Mouse (Mus musculus): ENCODE results near the gene Clec2e. TPM values are rescaled to one million over a fixed set of nuclear protein-coding genes. Genes with fewer than 3 reads are reported as not detected.
"Not testable (repeated sequence)": the region's sequence is repeated elsewhere in the genome, so short reads cannot be mapped to it uniquely, and the experiment has no call there.

Clec2e gene
- not detected in 2 replicates for polyA plus RNA-seq (2015; fragmentation: Nextera tagmentation; extraction: Ambion mirVana)

DNA sequence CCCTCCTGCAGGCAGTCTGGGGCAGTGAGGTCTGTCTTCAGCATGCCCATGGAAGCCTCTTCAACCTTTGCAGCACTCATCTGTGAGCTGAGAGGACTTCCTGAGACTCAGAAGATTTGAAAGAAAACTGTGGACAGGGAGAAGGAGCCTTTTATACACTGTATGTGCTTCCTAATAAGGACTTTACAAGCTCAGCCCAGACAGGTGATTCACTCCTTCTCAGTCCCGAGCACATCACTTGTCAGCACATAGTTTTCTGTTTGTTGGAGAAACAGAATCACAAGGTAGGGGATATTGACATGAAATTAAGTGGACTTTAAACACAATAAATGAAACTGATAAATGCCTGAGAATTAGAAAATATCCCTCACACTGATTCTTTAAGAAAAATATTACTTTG lies at the start of gene Clec2e:
Gene Clec2e (minus strand): TSS at position 120 of the 400 bp plus-strand sequence.
- H3K4me2 ChIP-seq; H3K27me3 ChIP-seq; H3K9ac ChIP-seq; H3K9me3 ChIP-seq; H3K36me3 ChIP-seq; H3K4me1 ChIP-seq (replicated peaks); ATAC-seq (ENCODE audit: low FRiP score, low read depth); H3K4me3 ChIP-seq; H3K27ac ChIP-seq (replicated peaks): not testable (repeated sequence)
- WGBS: 80% methylated on average over 1 of the region's 1 CpGs

DNA sequence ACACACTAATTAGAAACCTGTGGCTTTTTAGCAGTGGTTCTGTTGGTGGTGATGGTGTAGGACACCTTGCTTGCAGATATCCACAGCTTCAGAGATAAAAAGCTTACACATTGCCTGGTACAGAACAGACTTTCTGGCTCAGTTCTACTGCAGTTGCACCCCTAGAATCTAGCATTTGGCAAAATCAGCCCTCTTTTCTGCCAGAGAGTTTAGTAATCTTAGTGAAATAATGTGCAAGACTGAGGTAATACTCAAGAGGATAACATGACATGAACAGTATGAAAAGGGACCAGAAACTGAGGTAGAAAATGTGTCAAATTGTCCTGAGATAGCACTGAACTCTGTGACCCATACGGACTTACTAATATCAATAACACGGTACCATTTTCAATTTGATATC lies 46.1 kb upstream of the Clec2e start:
- WGBS: 98% methylated on average over 2 of the region's 2 CpGs
- Histone ChIP-seq H3K4me2 (no peak overlapping the region), H3K4me3 (no peak overlapping the region), H3K4me1 (replicated peaks) (no peaks in the 10 kb centered on the region), H3K27ac (replicated peaks) (no peak overlapping the region), H3K9ac (no peak overlapping the region), H3K9me3 (no peaks in the 10 kb centered on the region), H3K27me3 (no peaks in the 10 kb centered on the region), H3K36me3 (no peaks in the 10 kb centered on the region)
- no peak for ATAC-seq (ENCODE audit: low FRiP score, low read depth)

DNA sequence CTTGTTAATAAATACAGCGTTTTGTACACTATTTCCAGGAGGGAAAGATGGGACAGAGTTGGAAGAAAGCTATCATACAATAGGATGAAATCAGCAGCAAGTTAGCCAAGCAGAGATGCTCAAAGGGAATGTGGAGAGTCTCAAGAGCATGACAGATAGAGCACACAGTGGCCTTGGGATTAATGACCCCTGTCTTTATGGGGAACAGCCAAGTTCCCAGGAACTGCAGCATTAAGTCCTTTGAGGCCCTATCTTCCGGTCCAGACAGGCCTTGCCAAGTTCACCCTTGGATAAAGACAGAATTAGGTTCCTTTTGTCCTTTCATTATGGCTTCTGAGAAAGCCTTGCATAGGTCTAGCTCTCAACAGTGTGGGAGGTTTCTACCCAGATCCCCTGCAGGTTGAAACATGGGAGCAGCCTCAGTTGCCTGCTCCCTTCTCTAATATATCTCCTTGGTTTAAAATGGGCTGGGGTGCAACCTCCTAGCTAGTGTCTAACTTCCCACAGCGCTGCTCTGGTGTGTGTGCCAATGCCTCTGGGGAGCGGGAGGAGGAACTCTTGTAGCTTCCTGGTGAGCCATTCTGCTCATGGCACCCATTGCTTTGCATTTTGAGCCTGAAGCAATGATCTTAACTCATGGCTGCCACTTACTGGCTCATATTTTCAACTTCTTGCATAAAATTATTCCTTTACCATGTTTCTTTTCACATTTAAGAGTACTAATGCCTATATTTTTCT lies 32.1 kb upstream of the Clec2e start:
- ATAC-seq (ENCODE audit: low FRiP score, low read depth): no peak
- Histone ChIP-seq H3K9ac (no peak overlapping the region), H3K4me1 (replicated peaks) (no peaks in the 10 kb centered on the region), H3K9me3 (no peaks in the 10 kb centered on the region), H3K36me3 (no peaks in the 10 kb centered on the region), H3K4me3 (no peak overlapping the region), H3K4me2 (no peak overlapping the region), H3K27ac (replicated peaks) (no peak overlapping the region), H3K27me3 (no peaks in the 10 kb centered on the region)
- WGBS: 81% methylated on average over 4 of the region's 4 CpGs

DNA sequence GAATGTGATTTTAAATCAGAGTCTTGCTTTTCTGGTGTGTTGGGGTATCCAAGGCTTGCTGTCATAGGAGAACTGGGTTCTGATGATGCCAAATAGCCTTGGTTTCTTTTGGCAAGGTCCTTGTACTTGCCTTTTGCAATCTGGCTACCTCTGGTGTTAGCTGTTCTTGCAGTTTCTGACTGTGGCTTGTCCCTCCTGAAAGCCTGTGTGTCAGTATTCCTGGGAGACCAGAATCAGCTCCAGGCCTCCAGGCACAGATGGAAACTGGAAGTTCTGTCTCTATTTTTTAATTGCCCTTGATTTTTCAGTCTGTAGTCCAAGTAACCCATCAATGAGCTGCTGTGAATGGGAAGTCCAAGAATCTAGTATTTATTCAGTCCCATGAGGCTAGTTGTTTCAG lies 26.1 kb upstream of the Clec2e start:
- Histone ChIP-seq H3K27ac (replicated peaks) (no peak overlapping the region), H3K4me3 (no peak overlapping the region), H3K4me2 (no peak overlapping the region), H3K9ac (no peak overlapping the region), H3K36me3 (no peaks in the 10 kb centered on the region), H3K9me3 (peaks cover 4% of the 10 kb centered on the region; the same call in 1 of the 2 replicates), H3K4me1 (replicated peaks) (no peaks in the 10 kb centered on the region), H3K27me3 (no peaks in the 10 kb centered on the region)
- no peak for ATAC-seq (ENCODE audit: low FRiP score, low read depth)

DNA sequence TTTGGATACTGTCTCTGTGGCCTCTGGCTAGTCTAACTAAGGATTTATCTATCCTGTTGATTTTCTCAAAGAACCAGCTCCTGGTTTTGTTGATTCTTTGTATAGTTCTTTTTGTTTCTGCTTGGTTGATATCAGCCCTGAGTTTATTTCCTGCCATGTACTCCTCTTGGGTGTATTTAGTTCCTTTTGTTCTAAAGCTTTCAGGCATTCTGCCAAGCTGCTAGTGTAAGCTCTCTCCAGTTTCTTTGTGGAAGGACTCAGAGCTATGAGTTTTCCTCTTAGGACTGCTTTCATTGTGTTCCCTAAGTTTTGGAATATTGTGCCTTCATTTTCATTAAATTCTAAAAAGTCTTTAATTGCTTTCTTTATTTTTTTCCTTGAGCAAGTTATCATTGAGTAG lies 23.8 kb upstream of the Clec2e start:
- not testable (repeated sequence) for H3K27ac ChIP-seq (replicated peaks); H3K4me1 ChIP-seq (replicated peaks); H3K27me3 ChIP-seq; H3K4me2 ChIP-seq; H3K4me3 ChIP-seq; H3K36me3 ChIP-seq; H3K9me3 ChIP-seq; H3K9ac ChIP-seq; ATAC-seq (ENCODE audit: low FRiP score, low read depth)

DNA sequence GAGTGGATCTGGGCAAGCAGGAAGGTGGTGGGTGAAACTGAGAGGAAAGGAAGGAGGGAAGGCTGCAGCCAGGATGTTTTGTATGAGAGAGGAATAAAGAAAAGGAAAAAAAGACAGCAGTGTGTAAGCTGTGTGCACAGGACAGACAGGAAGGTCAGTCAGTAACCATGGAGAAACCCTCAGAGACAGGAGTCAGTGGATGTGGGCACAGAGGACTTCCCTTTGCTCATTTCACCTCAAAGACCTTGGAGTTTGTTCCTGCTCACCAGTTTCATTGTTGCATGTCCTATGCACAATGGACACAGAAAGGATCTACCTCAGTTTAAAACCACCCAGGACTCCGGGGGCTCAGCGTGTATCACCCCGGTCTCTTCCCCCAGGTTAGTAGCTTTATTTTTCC lies 15.5 kb upstream of the Clec2e start:
- H3K36me3 ChIP-seq: no peaks in the 10 kb centered on the region
- H3K27ac ChIP-seq (replicated peaks): no peak overlapping the region
- H3K27me3 ChIP-seq: no peaks in the 10 kb centered on the region
- no peaks in the 10 kb centered on the region for H3K9me3 ChIP-seq
- H3K4me3 ChIP-seq: no peak overlapping the region
- 95% methylated on average over 3 of the region's 3 CpGs for WGBS
- no peaks in the 10 kb centered on the region for H3K4me1 ChIP-seq (replicated peaks)
- ATAC-seq (ENCODE audit: low FRiP score, low read depth): no peak
- H3K9ac ChIP-seq: no peak overlapping the region
- H3K4me2 ChIP-seq: no peak overlapping the region

DNA sequence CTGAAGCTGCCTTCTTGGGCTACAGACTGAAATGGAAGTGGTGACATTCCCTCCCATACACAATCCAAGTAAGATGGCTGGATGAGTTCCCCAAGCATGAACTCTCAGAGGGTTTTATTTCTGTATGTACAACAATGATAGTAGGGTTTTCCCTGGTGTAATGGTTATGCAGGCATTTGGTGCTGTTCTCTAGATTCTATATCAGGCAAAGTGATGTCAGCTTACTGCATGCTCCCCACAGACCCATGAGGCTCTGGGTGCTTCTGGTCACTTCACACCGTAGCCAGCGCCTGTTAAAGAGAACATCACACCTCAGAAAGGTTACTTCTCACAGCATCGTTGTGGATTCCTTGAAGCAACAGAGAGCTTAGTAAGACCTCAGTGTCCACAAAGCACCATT lies 13.5 kb upstream of the Clec2e start:
- not testable (repeated sequence) for H3K9me3 ChIP-seq, H3K4me2 ChIP-seq
- WGBS: 93% methylated on average over 3 of the region's 3 CpGs

DNA sequence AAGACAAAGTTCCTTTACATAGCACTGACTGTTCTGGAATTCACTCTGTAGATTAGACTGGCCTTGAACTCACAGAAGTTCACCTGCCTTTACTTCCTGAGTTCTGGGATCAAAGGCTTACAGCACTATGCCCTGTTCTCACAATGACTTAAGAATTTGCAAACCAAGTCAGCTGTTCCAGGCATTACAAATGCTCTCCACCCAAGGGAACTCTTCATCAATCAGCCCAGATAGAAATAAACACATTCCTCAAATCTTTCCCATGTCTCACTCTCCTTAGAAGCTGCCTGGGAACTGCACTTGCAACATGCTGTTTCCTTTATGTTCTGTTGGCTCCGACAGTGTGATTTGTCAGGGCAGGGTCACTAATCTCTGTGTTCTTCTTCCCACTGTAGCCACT lies 13.1 kb upstream of the Clec2e start:
- no peak overlapping the region for H3K4me2 ChIP-seq
- no peak overlapping the region for H3K4me3 ChIP-seq
- no peaks in the 10 kb centered on the region for H3K27me3 ChIP-seq
- WGBS: 60% methylated on average over 1 of the region's 1 CpGs
- H3K9ac ChIP-seq: no peak overlapping the region
- H3K9me3 ChIP-seq: no peaks in the 10 kb centered on the region
- no peak for ATAC-seq (ENCODE audit: low FRiP score, low read depth)
- no peaks in the 10 kb centered on the region for H3K36me3 ChIP-seq
- H3K27ac ChIP-seq (replicated peaks): no peak overlapping the region
- H3K4me1 ChIP-seq (replicated peaks): no peaks in the 10 kb centered on the region

More for the DNA sequence above, 13.5 kb upstream of the Clec2e start:
- not testable (repeated sequence) for H3K4me1 ChIP-seq (replicated peaks); H3K27me3 ChIP-seq; ATAC-seq (ENCODE audit: low FRiP score, low read depth); H3K27ac ChIP-seq (replicated peaks); H3K9ac ChIP-seq; H3K4me3 ChIP-seq; H3K36me3 ChIP-seq

DNA sequence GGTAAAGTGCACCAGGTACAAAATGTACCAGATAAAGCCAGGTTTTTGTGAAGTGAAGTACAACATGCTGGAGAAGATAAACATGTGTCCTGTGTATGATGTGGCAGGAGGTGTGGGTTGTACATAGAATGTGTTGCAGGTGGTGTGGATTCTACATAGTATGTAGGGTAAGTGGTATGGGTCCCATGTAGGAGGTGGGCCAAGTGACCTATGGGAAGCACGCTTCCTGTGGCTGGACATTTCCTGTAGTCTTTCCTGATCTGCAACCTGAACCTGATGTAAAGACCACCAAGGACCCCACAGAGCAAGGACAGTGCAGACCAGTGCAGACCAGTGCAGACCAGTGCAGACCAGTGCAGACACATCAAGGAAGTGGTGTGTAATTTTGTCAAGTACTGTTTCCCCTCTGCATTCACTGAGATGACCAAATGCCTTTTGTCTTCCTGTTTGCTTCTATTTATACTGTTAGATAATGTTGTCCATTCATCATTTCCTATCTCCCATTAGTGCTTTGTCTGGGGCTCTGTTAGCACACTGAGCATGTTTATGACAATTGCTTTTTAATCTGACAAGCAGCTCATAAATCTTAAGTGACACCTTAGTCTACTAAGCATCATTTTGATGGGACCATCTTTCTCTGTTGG lies 12.4 kb upstream of the Clec2e start:
- Histone ChIP-seq H3K27me3 (no peaks in the 10 kb centered on the region), H3K27ac (replicated peaks) (no peak overlapping the region), H3K9ac (no peak overlapping the region), H3K4me2 (no peak overlapping the region), H3K4me1 (replicated peaks) (no peaks in the 10 kb centered on the region), H3K36me3 (no peaks in the 10 kb centered on the region), H3K4me3 (no peak overlapping the region), H3K9me3 (no peaks in the 10 kb centered on the region)
- ATAC-seq (ENCODE audit: low FRiP score, low read depth): no peak
- 92% methylated on average over 1 of the region's 1 CpGs for WGBS

DNA sequence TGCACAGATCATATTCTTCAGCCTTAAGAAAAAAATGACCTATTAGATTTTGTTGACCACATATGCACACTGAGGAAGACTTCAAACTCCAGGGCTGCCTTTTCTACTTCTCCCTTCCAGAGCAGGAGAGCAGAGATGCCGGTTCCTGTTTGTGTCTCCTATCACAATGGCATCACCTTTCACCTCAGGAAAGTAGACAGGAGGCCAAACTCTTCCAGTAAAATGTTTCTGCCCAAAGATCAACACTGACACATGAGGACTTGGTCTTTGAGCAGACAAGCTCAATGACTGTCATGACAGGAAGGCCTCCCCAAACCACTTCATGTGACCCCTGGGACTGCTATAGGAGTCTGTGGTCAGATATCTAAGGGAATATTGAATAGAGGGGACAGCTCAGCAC lies 11.8 kb upstream of the Clec2e start:
- H3K4me1 ChIP-seq (replicated peaks): no peaks in the 10 kb centered on the region
- H3K4me3 ChIP-seq: no peak overlapping the region
- WGBS: 93% methylated on average over 1 of the region's 1 CpGs
- H3K36me3 ChIP-seq: no peaks in the 10 kb centered on the region
- H3K27me3 ChIP-seq: no peaks in the 10 kb centered on the region
- no peak overlapping the region for H3K9ac ChIP-seq
- no peaks in the 10 kb centered on the region for H3K9me3 ChIP-seq
- no peak for ATAC-seq (ENCODE audit: low FRiP score, low read depth)
- H3K4me2 ChIP-seq: no peak overlapping the region
- no peak overlapping the region for H3K27ac ChIP-seq (replicated peaks)

DNA sequence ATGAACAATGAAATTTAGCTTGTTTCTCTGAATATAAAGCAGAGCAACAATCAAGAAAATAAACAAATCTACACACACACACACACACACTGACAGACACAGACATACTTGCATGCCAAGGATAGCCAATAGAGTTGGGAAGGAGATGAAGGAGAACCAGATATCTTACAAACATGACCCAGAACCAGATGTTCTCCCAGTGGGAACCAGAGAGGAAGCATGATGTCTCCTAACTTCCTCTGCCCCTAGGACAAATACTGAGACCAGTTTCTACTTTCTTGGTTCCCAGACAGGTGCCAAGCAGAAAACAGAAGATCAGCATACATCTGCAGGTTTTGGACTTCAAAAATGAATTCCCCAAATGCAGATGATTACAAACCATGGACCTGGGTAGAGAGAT lies 7.2 kb upstream of the Clec2e start:
- no peak overlapping the region for H3K4me2 ChIP-seq
- no peak overlapping the region for H3K4me3 ChIP-seq
- no peak overlapping the region for H3K27ac ChIP-seq (replicated peaks)
- H3K9ac ChIP-seq: no peak overlapping the region
- H3K27me3 ChIP-seq: no peaks in the 10 kb centered on the region
- H3K9me3 ChIP-seq: no peaks in the 10 kb centered on the region
- ATAC-seq (ENCODE audit: low FRiP score, low read depth): no peak
- H3K36me3 ChIP-seq: no peaks in the 10 kb centered on the region
- no peaks in the 10 kb centered on the region for H3K4me1 ChIP-seq (replicated peaks)

DNA sequence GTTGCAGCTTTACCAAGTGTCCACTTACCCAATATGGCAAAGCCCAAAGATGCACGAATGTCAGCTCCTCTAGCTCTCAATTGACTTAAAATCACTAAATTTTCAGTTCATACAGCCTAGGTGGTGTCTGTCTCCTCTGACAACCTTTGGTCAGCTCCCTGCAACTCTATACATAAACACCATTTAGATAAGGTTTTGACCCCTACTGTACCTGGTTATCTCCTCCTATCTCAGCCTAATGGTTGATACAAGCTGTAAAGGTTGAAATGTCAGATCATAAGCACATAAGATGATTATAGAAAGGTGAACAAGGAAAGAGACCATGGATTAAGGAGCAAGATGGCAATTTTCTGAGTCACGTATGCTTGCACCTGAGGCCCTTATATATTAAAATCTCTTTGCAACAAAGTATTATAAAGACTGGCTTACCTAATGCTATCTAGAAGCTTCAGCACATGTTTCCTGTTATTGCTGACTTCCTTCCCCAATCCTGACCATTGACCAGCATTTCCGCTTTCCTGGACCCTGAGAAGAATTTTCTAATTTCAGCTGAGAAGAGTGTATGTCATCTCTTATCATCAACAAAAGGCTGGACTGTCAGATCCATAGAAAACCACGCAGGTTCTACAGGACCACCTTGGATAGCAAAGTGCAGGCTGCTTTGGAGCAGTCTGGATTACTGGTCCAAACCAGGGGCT lies 2.3 kb upstream of the Clec2e start:
- no peak for ATAC-seq (ENCODE audit: low FRiP score, low read depth)
- Histone ChIP-seq H3K4me1 (replicated peaks) (no peaks in the 10 kb centered on the region), H3K4me3 (no peak overlapping the region), H3K27me3 (no peaks in the 10 kb centered on the region), H3K27ac (replicated peaks) (no peak overlapping the region), H3K9me3 (no peaks in the 10 kb centered on the region), H3K36me3 (no peaks in the 10 kb centered on the region), H3K9ac (no peak overlapping the region), H3K4me2 (no peak overlapping the region)
- WGBS: 88% methylated on average over 4 of the region's 4 CpGs
